Mouse (Mus musculus) hindlimb bud, embryonic 11.5 days (tissue): ENCODE results near the gene Nup93.
"Not testable (repeated sequence)": the region's sequence is repeated elsewhere in the genome, so short reads cannot be mapped to it uniquely, and the experiment has no call there.

Source experiments
- DNase-seq: peaks from one replicate; pipeline ENCODE4 v3.0.0-alpha.2; 2012; ENCODE audit warnings: low read depth, low spot score; ENCODE audit errors: extremely low spot score

The Nup93 gene

DNA sequence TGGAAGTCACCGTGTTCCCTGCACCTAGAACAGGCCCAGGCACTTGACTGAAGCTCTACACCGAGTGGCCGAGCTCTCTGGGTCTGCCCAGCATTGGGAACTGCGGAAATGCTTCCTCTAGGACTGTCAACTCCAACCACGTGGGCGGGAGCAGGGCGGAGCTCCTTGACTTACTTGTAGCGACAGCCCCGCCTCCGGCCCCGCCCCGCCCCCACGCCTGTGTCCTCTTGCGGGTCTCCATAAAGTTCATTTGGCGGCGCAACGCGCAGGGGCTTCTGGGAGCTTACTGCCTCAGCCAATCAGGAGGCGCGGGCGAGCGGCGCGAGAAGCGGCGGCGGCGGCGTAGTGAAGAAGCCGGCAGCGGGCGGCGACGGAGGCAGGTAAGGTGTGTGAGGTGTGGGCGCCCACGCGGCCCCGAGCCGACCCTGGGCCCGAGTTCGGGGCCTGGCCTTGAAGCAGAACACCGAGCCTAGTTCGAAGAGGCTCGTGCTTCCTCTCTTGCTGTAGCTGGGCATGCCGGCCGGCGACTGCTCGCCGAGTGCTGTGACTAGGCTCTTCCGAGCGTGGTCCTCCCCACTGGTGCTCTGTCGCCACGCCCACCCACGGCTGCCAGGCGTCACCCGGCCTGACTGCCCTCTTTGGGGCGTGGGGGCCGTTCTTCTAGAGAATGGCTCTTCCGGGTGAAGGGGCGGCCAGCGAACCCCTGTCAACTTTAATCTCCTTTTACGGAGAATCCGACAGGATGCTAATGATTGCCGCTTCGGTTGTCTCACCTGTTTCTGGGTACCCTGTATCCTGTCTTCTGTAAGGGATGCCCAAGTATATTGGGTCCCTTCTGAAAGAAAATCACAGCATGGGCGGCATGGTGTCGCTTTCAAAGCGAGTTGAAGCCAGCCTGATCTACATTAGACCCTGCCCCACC is at the start of gene Nup93:
Nup93 (plus strand) TSS at position 313 of the 922 bp plus-strand sequence.
- DNase-seq, result peak; percentile 90

DNA sequence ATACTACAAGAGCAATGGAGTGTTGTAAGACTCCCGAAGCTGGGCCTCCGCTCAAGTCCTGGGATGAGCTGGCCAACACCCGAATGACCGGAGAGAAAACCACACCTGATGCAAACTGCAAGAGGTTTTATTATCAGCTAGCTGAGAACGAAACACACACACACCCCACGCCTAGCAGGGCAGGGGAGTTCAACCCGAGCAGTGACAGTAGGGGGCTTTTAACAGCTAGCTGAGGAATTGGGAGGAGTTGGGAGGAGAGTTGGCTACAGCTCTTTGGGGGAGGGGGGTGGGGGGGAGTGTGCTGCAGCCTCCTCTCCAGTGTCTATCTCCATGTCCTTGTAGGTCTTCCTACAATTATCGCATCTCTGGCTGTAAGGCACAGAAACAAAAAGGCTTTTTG is 48.6 kb upstream of the Nup93 start:
- DNase-seq, result not testable (repeated sequence)

DNA sequence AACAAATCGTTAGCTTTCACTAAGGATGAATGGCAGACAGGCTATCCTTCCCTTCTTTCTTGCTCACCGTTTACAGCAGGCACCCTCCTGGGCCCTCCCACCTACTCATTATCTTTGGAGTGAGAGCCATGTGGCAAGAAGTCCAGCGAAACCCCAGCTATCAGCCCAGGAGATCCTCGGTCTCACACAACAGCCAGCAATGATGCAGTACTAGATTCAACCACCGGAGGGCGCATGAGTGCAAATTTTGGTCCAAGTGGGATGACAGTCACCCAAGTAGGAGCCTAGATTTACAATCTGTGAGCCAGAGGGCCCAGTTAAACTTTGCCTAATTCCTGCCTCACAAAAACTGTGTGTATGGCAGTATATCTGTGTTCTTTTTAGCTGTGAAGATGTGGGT is 47.1 kb upstream of the Nup93 start:
- no peak for DNase-seq

DNA sequence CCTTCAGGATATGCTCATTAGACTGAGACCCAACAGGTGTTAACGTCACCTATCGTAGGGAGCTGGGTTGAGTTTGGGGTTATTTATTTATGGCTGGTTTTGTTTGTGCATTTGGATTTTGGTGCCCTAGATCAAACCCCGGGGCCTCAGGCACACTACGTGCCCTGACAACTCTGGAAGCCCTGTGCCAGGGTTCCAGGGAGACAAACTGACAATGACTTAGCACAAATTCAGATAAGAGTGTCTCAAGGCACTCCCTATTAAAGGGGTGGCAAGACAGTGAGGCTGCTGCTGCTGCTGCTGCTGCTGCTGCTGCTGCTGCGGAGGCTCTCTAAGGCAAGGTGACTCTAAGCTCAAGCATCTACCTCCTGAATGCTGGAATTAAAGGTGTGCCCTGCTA is 44.8 kb upstream of the Nup93 start:
- DNase-seq, result no peak

DNA sequence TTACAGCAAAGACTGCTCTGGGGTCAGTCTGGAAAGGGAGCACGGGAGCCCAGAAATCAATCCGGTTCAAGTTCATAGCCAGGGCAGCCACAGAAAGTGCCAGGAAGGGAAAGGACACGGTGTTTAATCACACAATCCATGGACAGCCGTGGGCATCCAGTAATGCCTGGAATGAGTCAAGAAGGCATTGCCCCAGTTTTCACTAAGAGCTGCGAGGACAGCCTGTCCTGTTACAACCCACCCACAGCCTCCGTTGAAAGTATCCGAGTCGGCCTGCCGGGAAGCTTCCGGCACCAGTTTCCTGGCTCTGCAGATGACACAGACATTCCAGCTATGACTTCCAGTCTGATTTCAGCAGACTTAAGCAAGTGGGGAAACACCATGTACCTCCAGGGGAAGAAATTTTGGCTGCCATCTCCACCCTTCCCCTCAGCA is 43.0 kb upstream of the Nup93 start:
- no peak for DNase-seq

DNA sequence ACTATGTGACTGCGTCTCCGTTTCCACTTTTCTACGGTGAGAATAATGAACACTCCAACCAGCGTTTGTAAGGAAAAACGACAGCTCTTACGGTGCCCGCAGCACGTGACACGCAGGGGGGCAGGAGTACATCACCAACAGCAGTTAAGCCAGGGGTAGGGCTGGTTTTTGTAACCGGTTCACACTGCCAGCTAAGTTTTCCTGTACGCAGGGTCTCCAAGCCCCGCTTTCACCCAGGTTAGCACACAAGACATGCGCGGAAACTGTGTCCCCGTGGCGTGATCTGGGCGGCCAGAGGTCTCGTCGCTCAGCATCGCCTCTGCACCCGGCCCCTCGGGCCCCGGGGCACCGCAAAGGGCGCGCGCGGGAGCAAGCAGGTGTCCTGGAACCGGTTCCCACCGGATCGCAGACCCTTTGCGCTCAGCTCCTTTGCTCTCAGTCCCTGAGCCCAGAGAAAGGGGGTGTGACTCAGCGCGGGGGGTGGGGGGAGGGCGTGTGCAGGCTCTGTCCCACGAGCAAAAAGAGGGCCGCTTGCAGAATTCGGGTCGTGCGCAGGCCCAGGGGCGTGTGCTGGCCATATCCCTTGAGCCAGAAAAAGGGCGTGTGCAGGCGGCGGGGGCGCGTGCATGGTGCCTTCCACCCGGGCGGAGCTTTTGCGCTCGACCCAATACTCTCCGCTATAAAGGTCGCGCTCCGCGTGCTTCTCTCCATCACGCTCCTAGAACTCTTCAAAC is 42.1 kb upstream of the Nup93 start, which contains the start of gene Mt2:
Mt2 (plus strand) TSS at position 590 of the 734 bp plus-strand sequence.
- no peak for DNase-seq

DNA sequence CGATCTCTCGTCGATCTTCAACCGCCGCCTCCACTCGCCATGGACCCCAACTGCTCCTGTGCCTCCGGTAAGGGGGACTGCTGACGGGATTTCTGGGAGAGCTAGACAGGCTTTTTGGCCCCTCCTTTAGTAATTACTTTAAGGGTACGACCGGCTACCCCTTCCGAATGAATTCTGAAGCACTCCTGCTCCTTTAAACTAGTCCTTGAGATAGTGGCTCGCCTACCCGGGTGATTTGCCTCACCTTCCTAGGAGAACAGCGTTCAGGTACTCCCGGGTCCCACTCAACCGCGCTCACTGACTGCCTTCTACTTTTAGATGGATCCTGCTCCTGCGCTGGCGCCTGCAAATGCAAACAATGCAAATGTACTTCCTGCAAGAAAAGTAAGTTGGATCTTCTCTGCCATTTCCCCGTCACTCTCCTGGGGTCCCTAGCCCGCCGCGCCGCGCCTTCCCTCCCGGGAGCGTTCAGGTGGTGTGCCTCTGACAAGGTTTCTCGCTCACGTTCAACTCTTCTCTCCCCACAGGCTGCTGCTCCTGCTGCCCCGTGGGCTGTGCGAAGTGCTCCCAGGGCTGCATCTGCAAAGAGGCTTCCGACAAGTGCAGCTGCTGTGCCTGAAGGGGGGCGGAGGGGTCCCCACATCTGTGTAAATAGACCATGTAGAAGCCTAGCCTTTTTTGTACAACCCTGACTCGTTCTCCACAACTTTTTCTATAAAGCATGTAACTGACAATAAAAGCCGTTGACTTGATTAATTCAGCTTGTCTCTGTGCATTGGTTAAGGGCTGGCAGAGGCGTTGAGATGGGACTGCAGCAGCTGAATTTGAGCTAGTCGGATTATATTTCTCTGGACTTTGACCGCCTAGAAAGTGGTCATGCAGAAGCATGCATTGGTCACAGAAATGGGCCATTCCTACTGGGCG is 41.3 kb upstream of the Nup93 start:
- no peak for DNase-seq

DNA sequence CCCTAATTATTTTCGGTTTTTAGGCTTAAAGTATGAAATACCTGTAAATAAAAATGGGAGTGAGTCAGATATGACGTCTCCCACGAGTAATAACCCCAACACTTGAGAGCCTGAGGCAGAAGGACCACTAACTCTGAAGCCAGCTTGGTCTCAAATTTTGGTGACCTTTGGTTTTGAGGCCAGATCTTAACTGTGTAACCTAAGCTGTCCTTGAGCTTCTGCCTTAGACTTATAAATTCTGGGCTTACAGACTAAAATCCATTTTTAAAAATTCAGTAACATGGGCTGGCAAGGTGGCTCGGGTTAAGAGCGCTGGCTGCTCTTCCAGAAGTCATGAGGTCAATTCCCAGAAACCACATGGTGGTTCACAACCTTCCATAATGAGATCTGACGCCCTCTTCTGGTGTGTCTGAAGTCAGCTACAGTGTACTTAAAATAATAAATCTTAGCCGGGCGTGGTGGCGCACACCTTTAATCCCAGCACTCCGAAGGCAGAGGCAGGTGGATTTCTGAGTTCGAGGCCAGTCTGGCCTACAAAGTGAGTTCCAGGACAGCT is 40.4 kb upstream of the Nup93 start:
- DNase-seq, result no peak

DNA sequence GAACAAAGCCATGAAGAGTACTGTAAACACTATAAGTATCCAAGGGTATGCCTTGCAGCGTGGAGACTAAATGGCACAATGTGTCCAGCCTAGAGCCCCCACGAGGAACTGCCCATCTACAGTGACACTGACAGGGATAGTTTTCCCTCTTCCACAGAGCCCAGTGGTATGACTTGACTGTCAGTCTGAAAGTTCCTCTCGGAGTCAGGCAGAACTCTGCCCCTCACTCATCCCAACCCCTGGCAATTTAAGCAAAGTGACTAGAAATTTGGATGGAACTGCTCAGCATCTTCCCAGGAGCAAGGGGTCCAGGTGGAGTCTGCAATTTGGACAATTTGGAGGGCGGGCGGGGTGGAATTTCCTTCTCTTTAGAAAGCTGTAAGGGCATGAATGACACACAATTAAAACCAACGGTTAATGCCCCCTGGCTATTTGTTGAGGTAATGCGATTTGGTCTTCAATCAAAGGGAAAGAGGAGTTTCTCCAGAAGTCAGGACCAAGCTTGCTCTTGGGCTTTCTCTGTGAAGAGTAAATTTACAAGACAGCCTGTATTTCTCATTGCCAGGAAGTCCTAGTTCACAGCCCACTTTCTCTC is 39.6 kb upstream of the Nup93 start:
- DNase-seq, result no peak

DNA sequence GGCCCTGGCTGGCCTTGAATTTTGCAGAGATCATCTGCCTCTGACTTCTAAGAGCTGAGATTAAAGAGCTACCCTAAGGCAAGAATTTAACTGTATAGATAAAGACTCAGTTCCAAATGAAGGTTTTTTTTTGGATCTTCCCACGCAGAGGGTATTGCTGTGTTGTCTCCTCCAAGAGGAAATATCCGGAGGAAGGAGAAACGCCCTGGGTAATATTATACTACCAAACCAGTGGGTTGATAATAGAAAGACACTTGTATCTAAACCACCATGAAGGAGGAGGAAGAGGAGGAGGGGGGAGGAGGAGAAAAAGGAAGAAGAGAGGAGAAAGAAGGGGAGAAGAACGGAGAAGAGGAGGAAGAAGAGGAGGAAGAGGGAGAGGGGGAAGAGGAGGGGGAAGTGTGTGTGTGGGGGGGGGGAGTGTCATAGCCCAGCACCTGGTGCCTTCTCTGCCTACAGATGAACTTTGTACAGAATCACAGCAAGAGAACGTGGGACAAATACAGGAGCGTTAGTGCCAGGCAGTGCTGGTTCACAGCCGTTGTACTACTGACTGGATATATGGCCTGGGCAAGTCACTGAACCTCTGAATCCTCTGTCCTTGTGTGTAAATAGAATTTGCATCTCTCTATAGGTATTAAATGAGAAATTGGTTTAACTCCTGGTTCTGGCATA is 36.5 kb upstream of the Nup93 start:
- DNase-seq, result no peak

DNA sequence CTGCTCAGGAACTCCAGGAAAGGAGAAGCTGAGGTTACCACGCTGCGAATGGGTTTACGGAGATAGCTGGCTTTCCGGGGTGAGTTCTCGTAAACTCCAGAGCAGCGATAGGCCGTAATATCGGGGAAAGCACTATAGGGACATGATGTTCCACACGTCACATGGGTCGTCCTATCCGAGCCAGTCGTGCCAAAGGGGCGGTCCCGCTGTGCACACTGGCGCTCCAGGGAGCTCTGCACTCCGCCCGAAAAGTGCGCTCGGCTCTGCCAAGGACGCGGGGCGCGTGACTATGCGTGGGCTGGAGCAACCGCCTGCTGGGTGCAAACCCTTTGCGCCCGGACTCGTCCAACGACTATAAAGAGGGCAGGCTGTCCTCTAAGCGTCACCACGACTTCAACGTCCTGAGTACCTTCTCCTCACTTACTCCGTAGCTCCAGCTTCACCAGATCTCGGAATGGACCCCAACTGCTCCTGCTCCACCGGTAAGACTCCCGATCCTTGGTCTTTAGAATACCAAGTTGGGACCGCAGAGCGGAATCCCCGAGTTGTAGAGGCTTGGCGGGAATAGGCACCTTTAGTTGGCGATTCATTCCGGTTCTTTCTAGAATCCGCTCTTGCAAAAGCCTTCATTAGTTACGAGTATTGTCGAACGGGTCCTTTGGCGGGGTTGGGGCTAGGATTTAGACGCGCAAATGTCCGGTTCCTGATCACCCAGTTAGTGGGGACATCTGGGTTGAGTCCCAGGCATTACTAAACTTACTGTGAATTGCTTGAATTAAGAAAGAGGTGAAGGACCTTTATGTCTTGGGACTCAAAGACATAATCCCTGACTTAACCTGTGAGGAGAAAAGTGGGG is 35.3 kb upstream of the Nup93 start, which contains the start of gene Mt1:
Mt1 (plus strand) TSS at position 226 of the 856 bp plus-strand sequence.
- DNase-seq, result no peak

DNA sequence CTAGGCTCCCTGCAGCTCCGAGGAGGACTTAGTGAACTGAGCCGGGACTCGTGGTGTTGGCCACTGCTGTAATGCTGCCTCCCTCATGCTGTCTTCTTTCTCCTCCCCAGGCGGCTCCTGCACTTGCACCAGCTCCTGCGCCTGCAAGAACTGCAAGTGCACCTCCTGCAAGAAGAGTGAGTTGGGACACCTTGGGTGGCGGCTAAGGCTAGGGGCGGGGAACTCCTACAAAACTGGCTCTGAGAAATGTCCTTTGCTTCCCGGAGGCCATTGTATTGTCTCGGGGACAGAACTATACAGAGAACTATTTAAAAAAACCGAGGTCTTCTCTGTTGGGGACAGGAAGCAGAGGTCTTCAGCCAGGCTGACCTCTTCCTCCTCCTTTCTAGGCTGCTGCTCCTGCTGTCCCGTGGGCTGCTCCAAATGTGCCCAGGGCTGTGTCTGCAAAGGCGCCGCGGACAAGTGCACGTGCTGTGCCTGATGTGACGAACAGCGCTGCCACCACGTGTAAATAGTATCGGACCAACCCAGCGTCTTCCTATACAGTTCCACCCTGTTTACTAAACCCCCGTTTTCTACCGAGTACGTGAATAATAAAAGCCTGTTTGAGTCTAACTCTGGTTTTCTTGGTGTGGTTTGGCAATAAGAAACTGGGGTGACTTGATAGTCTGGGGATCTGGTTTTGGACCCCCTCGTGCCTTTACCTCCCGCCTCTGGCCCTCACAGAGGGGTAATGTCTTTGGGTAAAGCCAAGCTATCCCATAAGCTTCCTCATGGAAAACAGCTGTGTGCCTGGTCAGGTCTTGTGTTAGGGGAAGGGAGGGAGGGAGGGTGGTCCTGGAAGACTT is 34.4 kb upstream of the Nup93 start:
- no peak for DNase-seq

DNA sequence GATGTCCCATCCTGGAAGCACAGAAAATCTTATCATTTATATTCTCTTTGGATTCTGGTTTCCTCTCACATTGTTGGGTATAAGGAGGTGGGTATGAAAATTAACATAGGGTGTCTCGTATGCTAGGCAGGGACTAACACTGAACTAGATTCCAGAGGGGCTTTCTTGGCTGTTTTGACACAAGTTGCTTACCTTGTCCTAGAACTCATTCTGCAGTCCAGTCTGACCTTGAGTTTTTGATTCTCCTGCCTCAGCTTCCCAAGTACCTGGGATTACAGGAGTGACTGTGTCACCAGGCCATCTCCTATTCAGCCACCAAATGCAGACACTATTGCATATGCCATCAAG is 33.8 kb upstream of the Nup93 start:
- no peak for DNase-seq

DNA sequence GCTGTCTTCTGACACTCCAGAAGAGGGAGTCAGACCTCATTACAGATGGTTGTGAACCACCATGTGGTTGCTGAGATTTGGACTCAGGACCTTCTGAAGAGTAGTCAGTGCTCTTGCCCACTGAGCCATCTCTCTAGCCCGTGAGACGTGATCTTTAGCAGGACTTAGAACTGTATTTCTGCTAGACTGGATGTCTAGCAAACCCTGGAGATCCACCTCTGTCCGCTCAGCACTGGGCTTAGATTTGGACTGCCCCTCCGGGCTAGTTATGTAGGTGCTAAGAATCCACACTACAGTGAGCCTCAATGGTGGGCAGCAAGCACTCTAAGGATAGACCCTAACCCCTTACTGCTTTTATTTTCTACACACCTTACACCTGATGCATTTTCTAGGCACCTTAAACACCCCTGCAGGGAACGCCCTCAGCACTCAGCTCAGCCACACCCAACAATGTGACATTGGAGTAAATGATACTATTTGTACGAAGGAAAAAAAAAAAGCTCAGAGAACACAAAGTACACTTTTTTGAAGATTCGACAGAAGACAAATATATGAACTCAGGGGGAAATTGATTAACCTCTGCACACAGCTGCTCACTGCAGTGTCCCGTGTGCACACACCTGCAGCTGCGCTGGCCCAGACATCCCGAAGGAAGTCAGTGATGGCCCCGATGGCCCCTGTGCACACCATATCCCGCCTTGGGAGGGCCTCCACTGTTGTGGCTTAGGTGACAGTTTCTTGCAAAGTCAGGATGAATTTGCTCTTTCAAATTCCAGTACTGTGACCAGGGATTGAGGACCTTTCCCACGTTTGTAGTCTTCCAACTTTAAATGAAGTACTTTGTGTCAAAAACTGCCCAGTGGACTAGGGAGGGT is 32.1 kb upstream of the Nup93 start:
- DNase-seq, result no peak

DNA sequence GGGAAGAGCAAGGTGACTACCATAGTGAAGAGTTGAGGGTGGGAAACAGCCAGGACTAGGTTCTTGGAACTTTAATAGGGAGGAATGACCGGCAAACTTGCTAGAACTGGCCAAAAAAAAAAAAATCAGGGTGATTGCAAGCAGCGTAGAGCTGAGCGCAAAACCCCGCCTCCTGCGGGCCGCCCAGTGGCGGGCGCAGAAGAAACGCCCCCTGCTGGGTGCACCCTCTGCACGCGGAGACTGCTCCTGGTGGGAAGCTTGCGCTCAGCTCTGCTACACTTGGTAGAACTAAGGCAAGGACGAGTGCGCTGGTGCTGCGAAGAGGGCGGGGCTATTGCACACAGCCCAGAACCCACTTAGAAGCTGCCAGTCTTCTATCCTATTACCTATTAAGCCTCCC is 31.2 kb upstream of the Nup93 start:
- DNase-seq, result no peak

DNA sequence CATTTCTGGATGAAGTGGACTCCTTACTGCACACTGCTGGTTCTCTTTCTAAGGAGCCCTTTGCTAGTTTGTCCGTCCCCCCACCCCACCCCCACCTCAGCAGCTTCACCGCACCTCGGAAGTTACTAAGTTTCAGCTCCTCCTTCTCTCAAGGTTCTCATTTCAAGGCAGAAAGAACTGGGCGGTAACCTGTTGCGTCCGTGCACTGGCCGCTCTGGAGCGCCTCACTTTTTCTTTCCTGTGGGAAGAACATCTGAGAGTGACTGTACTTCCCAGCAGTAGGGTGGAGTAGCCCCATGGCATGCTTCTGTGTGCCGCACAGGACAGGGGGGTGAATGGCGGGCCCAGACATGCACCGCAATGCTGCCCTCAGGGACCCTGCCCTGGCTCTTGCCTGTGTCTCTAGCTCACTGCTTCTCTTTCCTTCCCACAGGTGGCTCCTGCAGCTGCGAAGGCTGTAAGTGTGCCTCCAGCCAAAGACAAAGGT is 30.0 kb upstream of the Nup93 start:
- no peak for DNase-seq

DNA sequence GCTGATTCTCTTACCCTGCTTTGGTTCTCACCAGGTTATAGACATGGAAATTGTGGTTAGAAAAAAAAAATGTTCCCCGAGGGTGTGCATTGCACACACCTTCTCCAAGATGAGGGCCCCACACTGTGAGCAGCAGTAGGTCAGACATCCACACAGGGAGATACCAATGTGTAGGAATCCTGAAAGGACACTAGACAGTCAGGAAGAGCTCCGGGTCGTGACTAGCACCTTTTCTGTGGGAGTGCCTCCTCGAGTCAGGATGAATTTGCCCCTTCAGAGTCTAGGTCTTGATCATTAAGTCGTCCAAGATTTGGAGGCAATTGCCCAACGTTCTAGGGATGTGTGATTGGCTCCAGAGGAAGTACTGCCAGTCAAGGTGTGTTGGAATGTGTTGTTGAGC is 28.6 kb upstream of the Nup93 start:
- no peak for DNase-seq
